Mouse (Mus musculus) lung, embryonic 16.5 days (tissue): ENCODE results near the gene Siah1b. TPM values are rescaled to one million over a fixed set of nuclear protein-coding genes. Genes with fewer than 3 reads are reported as not detected.
A peak's percentile ranks its signal among the peaks of the same experiment; 100 is the strongest.

Experiments used
- ATAC-seq: fragments of 200-750 bp; cut with Nextera tagmentation; 2 replicates; pipeline ENCODE4 v1.8.0; 2017; ENCODE audit warnings: low read depth, mild to moderate bottlenecking, moderate library complexity
- H3K27ac ChIP-seq: fragments of 300-500 bp; sonication (generic); 2 replicates; pipeline ENCODE4 v1.5.1; 2014; ENCODE audit warnings: mild to moderate bottlenecking, control low read depth, low read length
- H3K27me3 ChIP-seq: fragments of 300-500 bp; sonication (generic); 2 replicates; pipeline ENCODE4 v1.6.1; 2014; ENCODE audit warnings: low read depth, low read length, mixed read lengths; ENCODE audit not compliant: control insufficient read depth, insufficient read depth
- H3K36me3 ChIP-seq: fragments of 300-500 bp; sonication (generic); 2 replicates; pipeline ENCODE4 v1.6.1; 2014; ENCODE audit warnings: low read length; ENCODE audit not compliant: control insufficient read depth, insufficient read depth
- H3K4me1 ChIP-seq: fragments of 300-500 bp; sonication (generic); replicated peaks from 2 replicates; pipeline ENCODE4 v1.6.1; 2014; ENCODE audit warnings: low read length, mixed read lengths; ENCODE audit not compliant: control insufficient read depth, insufficient read depth
- H3K4me2 ChIP-seq: fragments of 300-500 bp; sonication (generic); 2 replicates; pipeline ENCODE4 v1.6.1; 2014; ENCODE audit warnings: low read depth, low read length, control low read depth
- H3K4me3 ChIP-seq: fragments of 300-500 bp; sonication (generic); 2 replicates; pipeline ENCODE4 v1.5.1; 2014; ENCODE audit warnings: mild to moderate bottlenecking, low read length, control low read depth
- H3K9ac ChIP-seq: fragments of 300-500 bp; sonication (generic); 2 replicates; pipeline ENCODE4 v1.6.1; 2014; ENCODE audit warnings: low read length, control low read depth
- H3K9me3 ChIP-seq: fragments of 300-500 bp; sonication (generic); 2 replicates; pipeline ENCODE4 v1.6.1; 2016; ENCODE audit warnings: low read length; ENCODE audit not compliant: control insufficient read depth
- WGBS: fragments of 180-500 bp; shearing (Covaris S2); extraction: QIAGEN DNeasy Blood & Tissue Kit; methylation state at CpG from one replicate; pipeline ENCODE4 v1.1.7; 2014; 5-methylcytosine and 5-hydroxymethylcytosine counted together
- polyA plus RNA-seq: library from polyadenylated mRNA; unstranded; fragments of >200 nt; fragmentation: Nextera tagmentation; extraction: Ambion mirVana; gene quantifications from 2 replicates; pipeline ENCODE4 v1.2.1, GENCODE M21; 2015

Gene Siah1b
- polyA plus RNA-seq, 1 experiment from 2014 or later: 28.4 TPM

DNA sequence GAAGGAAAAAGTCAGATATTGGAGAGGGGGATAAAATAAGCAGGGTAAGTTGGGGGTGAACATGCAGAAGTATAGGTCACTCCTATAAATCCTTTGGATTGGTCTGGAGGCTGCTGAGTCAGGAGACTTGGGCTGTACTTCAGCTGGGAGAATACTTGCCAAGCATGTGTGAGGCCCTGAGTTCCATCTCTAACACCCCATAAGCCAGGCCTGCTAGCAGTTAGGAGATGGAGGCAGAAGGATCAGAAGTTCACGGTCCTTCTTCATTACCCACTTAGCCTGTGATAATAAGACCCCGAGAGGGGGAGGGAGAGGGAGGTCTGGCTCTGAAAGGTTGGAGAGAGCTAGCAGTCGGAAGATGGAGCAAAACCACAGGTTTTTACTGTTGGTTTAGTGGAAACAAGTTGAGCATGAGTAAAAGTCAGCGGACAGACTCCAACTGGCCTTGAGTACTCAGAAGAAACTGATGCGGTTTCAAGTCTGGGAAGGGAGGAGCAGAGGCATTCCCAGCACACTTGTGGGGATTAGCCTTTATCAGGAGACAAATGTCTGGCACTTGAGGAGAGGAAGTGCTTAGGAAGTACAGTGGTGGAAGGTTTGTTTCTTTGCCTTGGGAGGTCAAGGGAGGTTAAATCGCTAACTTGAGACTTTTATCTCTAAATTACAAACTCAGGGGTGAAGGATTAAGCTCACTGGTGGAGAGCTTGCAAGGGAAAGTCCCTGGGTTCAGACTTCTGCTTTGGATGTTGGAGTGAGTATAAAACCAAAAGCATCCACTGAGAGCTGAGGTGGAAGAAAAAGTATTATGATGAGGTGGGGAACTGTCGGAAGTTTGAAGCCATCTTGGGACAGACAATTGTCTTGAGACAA lies 16.2 kb upstream of the Siah1b start:
- Histone ChIP-seq H3K4me1 (no peaks in the 10 kb centered on the region), H3K36me3 (no peaks in the 10 kb centered on the region), H3K4me3 (no peak overlapping the region), H3K9me3 (no peaks in the 10 kb centered on the region), H3K4me2 (no peak overlapping the region), H3K27ac (peak overlapping the region; percentile 57; the same call in 1 of the 2 replicates), H3K27me3 (no peaks in the 10 kb centered on the region), H3K9ac (no peak overlapping the region)
- ATAC-seq: peak; percentile 89
- 26% methylated on average over 7 of the region's 7 CpGs for WGBS

DNA sequence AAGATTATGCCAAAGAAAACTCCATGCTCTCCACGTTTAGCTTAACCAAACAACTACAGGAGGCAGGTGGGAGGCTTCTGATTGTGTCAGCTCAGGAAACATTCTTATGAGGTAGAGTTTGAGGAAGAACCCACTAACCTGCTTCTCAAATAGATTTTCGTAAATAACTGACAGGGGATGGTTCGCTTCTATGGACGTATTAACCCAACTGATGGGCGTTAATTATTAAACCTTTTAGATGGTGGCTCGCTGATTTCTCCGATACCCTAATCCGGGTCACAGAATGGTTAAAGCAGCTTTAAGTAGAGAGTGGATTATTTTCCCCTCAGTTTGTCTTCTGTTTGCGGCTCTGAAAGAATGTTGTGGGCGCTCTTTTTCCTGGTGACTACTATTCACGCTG lies 13.6 kb upstream of the Siah1b start:
- Histone ChIP-seq H3K4me1 (no peaks in the 10 kb centered on the region), H3K4me3 (no peak overlapping the region), H3K27me3 (no peaks in the 10 kb centered on the region), H3K36me3 (no peaks in the 10 kb centered on the region), H3K4me2 (no peak overlapping the region), H3K9ac (no peak overlapping the region), H3K9me3 (no peaks in the 10 kb centered on the region), H3K27ac (no peak overlapping the region)
- ATAC-seq: no peak
- WGBS: 66% methylated on average over 11 of the region's 11 CpGs

DNA sequence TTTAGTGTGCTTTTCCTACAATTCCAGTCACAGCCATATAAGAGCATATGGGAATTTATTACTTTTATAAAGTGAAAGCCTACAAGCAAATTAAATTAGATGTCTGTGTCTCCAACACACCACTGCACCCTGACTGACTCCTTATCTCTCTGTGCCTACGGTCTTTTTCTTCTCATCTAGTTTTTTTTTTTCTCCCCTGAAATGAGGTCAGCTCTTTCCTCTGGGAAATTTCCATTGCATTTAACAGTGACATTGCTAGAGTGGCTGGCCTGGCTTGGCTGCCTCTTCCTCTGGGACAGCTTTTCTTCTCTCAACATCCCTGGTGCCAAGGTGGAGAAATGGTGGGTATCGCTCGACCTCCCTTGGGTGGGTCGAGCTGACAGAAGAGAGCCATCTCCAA lies 12.3 kb upstream of the Siah1b start, which contains the start of gene Cltrn:
TSS of gene Cltrn (plus strand) at position 249 of the 400 bp plus-strand sequence.
- no peaks in the 10 kb centered on the region for H3K27me3 ChIP-seq
- no peaks in the 10 kb centered on the region for H3K36me3 ChIP-seq
- no peaks in the 10 kb centered on the region for H3K9me3 ChIP-seq
- no peak for ATAC-seq
- 74% methylated on average over 4 of the region's 4 CpGs for WGBS
- H3K4me1 ChIP-seq: no peaks in the 10 kb centered on the region
- H3K9ac ChIP-seq: no peak within 1 kb of the TSS
- no peak within 1 kb of the TSS for H3K4me2 ChIP-seq
- H3K4me3 ChIP-seq: no peak within 1 kb of the TSS
- H3K27ac ChIP-seq: no peak within 1 kb of the TSS

DNA sequence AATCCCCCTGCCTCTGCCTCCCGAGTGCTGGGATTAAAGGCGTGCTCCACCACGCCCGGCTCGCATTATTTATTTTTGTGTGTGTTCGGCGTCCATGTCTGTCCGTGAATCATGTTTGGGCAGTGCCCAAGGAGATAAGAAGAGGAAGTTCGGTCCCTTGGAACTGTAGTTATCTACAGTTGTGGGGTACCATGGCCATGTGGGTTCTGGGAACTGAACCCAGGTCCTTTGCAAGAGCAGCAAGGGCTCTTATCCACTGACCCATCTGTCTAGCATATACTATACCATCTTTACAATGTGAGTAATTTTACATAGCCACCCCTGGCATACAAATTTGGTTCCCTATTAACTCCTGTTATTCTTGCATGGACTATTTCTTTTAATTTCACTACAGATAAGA lies 5.7 kb upstream of the Siah1b start:
- Histone ChIP-seq H3K36me3 (no peaks in the 10 kb centered on the region), H3K4me3 (no peak overlapping the region)
- no peak for ATAC-seq

DNA sequence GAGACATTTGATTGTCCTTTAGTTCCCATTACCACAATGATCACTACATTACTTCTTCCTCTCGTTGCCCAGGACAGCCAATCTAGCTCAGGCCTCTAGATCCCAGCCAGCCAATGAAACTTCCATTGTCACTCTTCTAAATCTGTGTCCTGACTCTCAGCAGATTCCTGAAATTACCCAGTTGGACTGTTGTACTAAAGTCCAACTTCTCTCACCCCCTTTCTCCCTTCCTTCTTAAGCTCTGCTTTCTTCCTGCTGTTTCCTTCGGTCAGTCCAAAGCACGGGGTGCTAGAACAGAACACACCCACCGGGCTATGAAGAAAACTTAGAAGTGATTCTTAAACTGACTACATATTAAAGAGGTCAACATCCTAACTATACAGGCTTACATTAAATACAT lies 7.3 kb downstream of the Siah1b start:
- WGBS: 83% methylated on average over 4 of the region's 4 CpGs
- Histone ChIP-seq H3K4me2 (no peak overlapping the region), H3K4me3 (no peak overlapping the region), H3K9ac (no peak overlapping the region), H3K36me3 (no peaks in the 10 kb centered on the region), H3K9me3 (no peaks in the 10 kb centered on the region), H3K27me3 (no peaks in the 10 kb centered on the region), H3K27ac (no peak overlapping the region), H3K4me1 (no peaks in the 10 kb centered on the region)
- ATAC-seq: no peak

More for the DNA sequence above, 5.7 kb upstream of the Siah1b start:
- Histone ChIP-seq H3K9me3 (no peaks in the 10 kb centered on the region), H3K4me1 (no peaks in the 10 kb centered on the region), H3K27me3 (no peaks in the 10 kb centered on the region; the same call in 1 of the 2 replicates), H3K4me2 (no peak overlapping the region), H3K27ac (no peak overlapping the region), H3K9ac (no peak overlapping the region)
- 87% methylated on average over 9 of the region's 9 CpGs for WGBS

DNA sequence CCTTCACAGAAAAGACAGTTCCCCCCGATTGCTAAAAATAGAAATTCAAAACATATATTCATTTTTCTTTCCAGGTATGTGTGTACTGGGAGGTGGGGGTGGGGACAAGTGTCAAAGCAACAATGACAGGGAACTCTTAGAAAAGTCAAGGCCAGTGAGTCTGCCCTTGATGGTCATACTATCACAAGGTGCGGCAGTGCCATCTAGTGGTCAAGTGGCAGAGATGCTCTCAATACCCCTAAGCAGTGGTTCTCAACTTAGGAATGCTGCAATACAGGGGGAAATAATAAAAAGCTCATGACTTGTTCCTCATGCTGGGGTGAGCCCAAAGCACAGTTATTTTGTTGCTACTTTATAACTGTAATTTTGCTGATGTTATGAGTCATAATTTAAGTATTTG lies 10.1 kb downstream of the Siah1b start:
- Histone ChIP-seq H3K4me3 (no peak overlapping the region), H3K4me2 (no peak overlapping the region), H3K9ac (no peak overlapping the region), H3K4me1 (no peaks in the 10 kb centered on the region), H3K27ac (no peak overlapping the region), H3K9me3 (no peaks in the 10 kb centered on the region), H3K36me3 (no peaks in the 10 kb centered on the region), H3K27me3 (no peaks in the 10 kb centered on the region)
- 9% methylated on average over 2 of the region's 2 CpGs for WGBS
- ATAC-seq: peak; percentile 61; the same call in 1 of the 2 replicates

DNA sequence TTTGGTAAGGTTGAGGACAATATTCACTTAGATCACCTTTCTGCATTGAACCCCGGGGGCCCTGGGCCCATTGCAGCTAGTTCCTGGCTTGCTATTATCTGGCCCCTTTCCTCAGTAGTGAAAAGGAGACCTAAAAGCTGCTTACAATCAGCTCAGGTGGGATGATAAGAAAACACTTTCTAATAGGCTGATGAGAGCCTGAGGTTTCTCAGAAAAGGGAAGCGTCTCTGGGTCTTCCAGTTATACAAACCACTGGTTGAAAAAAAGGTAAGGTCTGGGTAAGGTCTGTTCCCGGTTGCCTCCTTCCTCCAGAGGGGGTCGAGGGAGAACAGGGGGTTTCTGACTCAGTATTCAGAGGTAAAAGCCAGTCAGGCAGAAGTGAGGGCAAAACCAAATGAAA lies 17.2 kb downstream of the Siah1b start:
- no peak for ATAC-seq
- H3K4me1 ChIP-seq: no peaks in the 10 kb centered on the region
- H3K27me3 ChIP-seq: no peaks in the 10 kb centered on the region; the same call in 1 of the 2 replicates
- 75% methylated on average over 4 of the region's 4 CpGs for WGBS
- H3K9ac ChIP-seq: no peak overlapping the region
- H3K4me2 ChIP-seq: no peak overlapping the region
- H3K27ac ChIP-seq: no peak overlapping the region
- H3K4me3 ChIP-seq: no peak overlapping the region
- H3K9me3 ChIP-seq: no peaks in the 10 kb centered on the region
- H3K36me3 ChIP-seq: no peaks in the 10 kb centered on the region

DNA sequence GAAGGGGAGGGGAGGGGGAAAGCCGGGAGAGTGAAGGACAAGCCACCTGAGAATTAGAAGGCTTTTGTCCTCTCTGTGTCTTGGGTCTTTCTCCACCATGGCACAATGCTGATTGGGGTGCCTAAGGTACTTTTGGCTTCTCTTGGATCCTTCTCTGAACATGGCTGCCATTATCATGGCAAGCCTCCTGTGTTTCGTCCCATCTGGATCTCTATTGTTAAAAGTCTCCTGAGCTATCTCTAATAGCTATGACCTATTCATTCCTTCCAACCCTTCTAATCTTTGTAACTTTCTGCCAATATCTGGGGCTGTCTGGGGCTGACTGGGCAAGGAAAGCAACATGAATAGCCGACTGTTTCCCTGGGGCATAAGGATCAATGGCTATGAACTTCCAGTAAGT lies 17.8 kb downstream of the Siah1b start:
- no peak overlapping the region for H3K4me2 ChIP-seq
- no peak overlapping the region for H3K4me3 ChIP-seq
- H3K27ac ChIP-seq: no peak overlapping the region
- H3K4me1 ChIP-seq: no peaks in the 10 kb centered on the region
- no peaks in the 10 kb centered on the region for H3K36me3 ChIP-seq
- no peak for ATAC-seq
- no peaks in the 10 kb centered on the region; the same call in 1 of the 2 replicates for H3K27me3 ChIP-seq
- H3K9ac ChIP-seq: no peak overlapping the region
- WGBS: 80% methylated on average over 3 of the region's 3 CpGs
- no peaks in the 10 kb centered on the region for H3K9me3 ChIP-seq

DNA sequence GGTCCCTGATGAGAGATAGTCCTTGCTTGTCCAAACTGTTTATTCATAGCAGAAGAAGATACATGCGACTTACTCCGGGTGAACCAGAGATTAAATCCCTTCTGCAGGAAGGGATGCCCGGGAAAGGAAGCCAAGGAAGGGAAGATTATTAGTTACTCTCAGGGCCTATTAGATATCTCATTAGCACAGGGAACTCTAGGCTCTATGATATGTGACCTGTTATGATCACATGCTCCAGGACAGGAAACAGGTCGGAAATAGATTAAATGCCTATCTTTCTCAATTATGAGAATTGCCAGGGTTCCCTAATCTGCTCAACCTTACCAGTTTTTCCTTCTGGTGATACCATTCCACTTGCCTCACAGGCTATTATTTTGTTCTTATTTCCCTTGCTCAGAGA lies 20.6 kb downstream of the Siah1b start:
- Histone ChIP-seq H3K27ac (no peak overlapping the region), H3K27me3 (no peaks in the 10 kb centered on the region), H3K9me3 (no peaks in the 10 kb centered on the region), H3K4me2 (no peak overlapping the region), H3K4me3 (no peak overlapping the region), H3K9ac (no peak overlapping the region), H3K4me1 (no peaks in the 10 kb centered on the region), H3K36me3 (no peaks in the 10 kb centered on the region)
- 76% methylated on average over 4 of the region's 4 CpGs for WGBS
- ATAC-seq: no peak
